Mouse (Mus musculus): ENCODE measurements around the gene Ccdc126.

Ccdc126 gene

DNA sequence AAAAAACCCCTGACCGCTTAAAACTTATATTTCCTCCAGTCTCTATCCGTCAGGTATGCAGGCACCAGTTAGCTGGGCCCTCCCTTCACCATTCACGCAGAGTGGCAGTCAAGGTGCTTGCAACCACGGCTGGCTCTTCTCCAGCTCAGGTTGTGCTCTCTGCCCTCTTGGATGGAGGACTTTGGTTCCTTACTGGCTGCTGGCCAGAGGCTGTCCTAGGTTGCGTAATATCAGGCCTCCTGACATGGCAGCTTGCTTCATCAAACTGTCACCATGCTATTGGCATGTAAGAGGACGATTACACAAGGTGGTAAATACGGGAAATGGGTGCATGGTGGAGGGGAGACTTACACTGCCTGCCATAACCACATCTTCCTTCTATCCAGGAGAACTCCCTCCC lies 30.8 kb downstream of the Ccdc126 start:
- peak; percentile 86 for DNase-seq

DNA sequence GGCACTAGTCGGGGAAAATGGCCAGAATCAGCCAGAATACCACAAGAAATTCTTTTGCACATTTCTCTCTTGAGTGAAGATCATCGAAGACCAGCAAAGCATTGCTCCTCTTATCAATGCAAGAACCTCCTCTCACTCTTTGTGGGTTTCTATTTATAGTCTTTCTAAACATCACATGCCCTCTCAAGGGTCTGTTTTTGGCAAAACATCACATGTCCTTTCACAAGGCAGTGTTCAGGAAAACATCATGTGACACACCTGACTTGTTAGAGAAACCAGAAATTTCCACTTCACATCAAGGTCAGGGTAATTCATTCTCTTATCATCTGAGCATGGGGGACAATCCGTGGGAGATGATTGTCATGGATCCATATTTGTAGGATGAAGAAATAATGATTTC lies 35.5 kb downstream of the Ccdc126 start:
- no peak for DNase-seq

DNA sequence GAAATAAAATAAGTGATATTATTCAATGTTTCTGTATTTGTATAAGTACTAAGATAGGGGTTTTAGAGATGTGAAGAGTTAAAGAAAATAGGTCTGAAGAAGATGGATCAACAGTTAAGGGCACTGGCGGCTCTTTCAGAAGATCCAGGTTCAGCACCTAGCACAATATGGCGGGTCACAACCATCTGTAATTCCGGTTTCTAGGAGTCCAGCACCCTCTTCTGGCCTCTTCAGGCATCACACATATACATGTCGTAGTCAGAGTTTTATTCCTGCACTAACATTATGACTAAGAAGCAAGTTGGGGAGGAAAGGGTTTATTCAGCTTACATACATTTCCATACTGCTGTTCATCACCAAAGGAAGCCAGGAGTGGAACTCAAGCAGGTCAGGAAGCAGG lies 36.1 kb downstream of the Ccdc126 start:
- no peak for DNase-seq

DNA sequence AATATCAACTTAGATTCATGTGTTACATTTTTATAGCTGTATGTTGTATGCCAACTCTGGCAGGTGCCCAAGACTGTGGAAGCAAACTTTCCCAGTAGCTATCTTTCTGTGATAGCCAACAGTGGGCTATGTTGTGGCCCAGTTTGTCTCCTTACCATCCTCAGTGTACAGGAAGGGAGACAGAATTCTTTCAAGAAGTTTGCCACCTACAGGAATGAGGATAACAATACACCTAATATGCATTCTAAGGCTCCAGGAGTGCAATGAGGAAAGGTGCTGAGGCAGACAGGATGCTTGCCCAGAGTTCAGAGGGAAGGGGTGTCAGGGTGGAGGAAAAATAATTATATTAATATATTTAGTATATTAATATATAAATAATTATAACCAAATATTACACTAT lies 41.3 kb downstream of the Ccdc126 start:
- DNase-seq = no peak

DNA sequence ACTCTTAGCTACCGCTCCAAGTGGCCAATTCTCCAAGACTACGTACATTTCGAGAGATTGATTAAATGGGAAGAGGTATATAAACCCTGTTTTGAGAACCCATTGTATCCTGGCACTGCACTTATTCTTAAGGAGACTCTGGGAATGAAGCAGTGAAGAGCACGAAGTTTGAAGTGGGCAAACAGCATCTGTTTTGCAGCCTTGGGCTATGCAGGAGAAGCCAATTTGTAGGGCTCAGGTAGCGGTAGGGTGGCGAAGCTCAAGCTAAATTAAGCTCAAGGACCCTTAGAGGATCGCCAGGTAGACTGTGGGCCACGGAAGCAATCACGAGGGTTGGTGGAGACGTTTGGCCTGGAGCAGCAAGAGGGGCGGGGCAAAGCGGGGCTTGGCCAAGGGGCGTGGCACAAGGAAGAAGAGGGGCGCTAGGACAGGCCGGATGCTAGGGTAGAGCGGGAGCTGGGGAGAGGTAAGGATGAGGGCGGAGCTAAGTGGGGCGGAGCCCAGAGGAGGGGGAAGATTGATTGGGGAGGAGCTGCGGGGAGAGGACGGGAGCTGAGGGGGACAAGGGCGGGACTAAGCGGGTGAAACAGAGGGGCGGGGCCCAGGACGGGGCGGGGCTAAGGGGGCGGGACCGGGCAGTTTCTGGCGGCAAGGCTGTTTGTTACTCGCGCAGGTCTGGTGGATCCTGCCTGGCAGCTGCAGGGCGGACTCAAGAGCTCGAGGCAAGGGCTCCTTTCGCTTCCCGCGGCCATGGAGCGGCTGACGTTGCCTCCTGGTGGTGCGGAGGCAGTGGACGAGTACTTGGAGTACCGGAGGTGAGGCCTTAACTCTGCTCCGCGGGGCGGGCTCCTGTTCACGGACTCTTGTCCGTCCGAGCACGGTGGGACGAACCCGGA lies 48.3 kb downstream of the Ccdc126 start, which contains the start of gene Fam221a:
Gene Fam221a (plus strand): TSS at position 581 of the 896 bp plus-strand sequence.
- DNase-seq = peak; percentile 90

DNA sequence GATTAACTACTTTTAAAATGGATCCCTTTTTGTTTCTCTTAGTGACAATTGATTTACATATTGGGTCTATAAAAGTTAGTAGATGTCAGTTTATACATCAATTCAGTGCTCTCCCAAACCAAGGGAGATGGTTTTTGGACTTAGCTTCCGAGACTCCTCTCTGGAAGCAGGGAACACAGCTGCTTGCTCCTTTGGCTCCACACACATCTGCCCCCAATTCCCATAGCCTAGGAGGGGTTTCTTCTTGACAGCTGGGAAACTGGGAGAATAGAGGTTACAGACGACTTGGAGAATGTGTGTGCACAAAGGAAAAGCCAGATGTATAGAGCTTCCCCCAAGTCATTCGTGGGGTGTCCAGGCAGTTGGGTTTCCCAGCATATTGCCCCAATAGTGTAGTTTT lies 49.1 kb downstream of the Ccdc126 start:
- no peak for DNase-seq

DNA sequence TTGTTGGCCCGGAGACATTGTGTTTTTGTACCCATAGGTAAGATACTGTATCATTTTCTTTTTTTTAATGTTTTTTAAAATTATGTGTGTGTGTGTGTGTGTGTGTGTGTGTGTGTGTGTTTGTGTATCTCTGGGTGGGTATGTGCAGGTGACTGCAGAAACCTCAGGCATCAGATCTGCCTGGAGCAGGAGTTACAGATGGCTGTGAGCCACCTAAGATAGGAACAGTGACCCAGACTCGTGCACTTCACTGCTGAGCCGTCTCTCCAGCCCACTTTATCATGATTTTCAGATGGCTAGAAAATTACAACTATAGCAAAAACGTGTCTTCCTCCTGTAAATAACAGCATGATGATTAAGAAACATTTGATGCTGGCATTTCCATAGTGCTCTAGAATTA lies 53.6 kb downstream of the Ccdc126 start:
- DNase-seq = no peak

DNA sequence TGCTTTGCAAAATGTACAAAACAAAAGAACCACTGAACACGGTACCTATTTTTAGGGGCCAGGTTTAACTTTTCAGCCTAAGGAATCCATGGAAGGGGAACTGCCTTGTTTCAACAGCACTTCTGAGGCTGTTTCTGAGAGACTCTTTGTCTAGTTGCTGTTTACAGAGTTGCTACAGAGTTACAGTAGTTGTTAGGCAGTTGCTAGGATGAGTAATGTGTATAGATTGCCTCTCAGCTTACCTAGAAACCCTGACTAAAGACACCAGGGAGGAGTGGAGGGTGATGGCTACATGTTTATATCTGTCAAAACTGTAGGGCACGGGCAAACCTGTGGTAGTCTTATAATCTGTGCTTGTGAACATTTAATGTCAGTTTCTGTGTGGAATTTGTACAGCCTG lies 54.9 kb downstream of the Ccdc126 start:
- no peak for DNase-seq

DNA sequence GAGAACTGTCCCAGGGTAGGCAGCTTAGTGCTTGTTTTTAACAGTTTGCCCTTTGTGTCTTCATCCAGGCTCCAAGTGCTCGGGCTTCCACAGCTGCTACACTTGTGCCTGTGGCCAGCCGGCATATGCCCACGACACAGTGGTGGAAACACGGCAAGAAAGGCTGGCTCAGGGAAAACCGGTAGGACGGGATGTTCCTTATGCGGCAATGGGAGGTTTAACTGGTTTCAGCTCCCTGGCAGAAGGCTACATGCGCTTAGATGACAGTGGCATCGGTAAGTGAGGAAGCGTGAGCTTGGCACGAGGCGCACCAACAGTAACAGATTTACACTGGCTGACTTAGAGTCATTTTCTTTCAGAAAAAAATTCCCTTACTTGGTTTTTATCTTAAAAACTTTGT lies 59.3 kb downstream of the Ccdc126 start:
- DNase-seq = no peak

Data from kidney, adult 11 months (tissue).